Mouse (Mus musculus): Measurements from ENCODE around the gene Hnrnpl. TPM values are rescaled to one million over a fixed set of nuclear protein-coding genes. Genes with fewer than 3 reads are reported as not detected.

The Hnrnpl gene
- 100 to 1,000 TPM; 380 to 402 TPM for total RNA-seq (2021)

GRCm38 (mm10) chr7:28808221-28808941, at the start of gene Hnrnpl:
Gene Hnrnpl (plus strand): TSS chr7:28808541.
- no peak for DNase-seq (ENCODE audit: extremely low spot score in 1 of 2, low spot score in 1 of 2)

DNA sequence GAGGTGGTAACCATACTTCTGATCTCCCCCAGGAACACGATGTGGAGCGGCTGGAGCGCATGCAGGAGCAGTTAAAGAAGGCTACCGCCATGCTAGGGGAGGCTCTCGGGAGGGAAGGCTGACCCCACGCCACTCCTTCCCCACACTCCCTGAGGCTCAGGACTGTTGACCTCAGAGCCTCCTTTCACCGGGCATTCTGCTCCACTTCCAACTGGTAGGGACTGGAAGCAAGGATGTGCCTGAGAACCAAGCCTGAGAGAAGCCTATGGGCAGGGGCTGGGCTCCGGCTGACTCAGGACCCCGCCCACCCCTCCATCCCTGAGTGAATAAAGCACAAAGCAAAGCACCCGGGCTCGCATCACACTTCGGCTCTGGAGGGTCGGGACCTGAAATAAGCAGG, 49.7 kb upstream of the Hnrnpl start:
- no peak for DNase-seq (ENCODE audit: extremely low spot score in 1 of 2, low spot score in 1 of 2)

DNA sequence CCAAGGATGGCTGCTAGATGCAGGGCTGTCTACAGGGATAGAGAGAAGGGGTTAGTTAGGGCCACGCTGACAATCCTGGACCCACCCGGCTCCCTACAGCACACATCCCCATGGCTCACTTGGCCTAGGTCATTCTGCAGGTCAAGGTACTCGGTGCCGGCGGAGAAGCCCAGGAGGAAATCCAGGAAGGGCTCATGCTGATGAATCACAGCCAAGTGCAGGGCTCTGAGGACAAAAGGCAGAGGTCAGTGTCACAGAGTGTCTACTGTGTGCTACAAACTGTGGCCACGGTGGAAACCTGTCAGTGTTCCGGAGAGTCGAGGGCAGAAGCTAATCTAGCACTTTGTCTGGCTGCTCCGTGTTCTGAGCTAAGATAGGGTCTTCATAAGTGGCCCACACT, 46.4 kb upstream of the Hnrnpl start:
- no peak for DNase-seq (ENCODE audit: extremely low spot score in 1 of 2, low spot score in 1 of 2)

DNA sequence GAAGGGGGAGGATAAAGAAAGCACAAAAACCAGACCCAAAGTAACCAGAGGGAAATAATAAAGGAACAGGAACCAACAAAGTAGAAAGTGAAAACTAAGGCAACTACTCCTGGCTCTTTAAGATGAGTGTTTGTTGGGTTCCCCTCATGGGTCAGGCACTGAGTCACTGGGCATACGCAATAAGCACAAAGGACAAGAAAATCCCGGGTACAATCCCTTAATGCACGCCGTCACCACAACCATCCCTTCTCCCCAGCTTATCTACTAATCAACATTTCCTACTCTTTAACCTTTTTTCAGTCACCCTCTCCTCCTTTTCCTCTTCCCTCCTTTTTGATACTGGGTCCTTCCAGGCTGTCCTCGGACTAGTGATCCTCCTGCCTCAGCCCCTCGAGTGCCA, 43.1 kb upstream of the Hnrnpl start:
- DNase-seq (ENCODE audit: extremely low spot score in 1 of 2, low spot score in 1 of 2) = no peak

- DNase-seq (ENCODE audit: extremely low spot score in 1 of 2, low spot score in 1 of 2) = peak; percentile 85 to 87
These were observed 42.0 kb upstream of the Hnrnpl start, which contains the start of gene Sirt2 for GRCm38 (mm10) chr7:28766173-28766879. Gene Sirt2 (plus strand): TSS chr7:28766735.

DNA sequence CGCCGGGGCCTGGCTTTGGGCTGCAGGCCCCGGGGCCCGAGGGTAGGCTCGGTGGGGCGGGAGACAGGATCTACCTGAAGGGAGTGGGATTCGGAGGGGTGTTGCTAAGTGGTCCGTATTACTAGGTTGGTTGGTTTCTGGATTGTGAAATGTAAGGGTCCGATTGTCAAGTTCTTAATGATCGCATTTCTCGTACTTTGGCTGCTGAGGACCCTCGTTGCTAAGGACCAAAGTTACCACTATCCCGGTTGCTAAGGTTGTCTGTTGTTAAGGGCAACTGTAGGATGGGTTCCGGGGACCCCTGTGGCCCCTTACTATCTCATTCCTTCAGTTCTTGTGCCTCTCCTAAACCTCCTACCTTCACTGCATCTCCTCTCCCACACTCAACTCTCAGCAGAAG, 41.4 kb upstream of the Hnrnpl start:
- DNase-seq (ENCODE audit: extremely low spot score in 1 of 2, low spot score in 1 of 2) = no peak

- no peak for DNase-seq (ENCODE audit: extremely low spot score in 1 of 2, low spot score in 1 of 2)
These were observed 40.8 kb upstream of the Hnrnpl start, which contains the start of gene Nfkbib for GRCm38 (mm10) chr7:28767462-28767965. Gene Nfkbib (minus strand): TSS chr7:28767512.

GRCm38 (mm10) chr7:28769414-28769958, 38.9 kb upstream of the Hnrnpl start:
- no peak for DNase-seq (ENCODE audit: extremely low spot score in 1 of 2, low spot score in 1 of 2)

GRCm38 (mm10) chr7:28770309-28770708, 38.0 kb upstream of the Hnrnpl start:
- DNase-seq (ENCODE audit: extremely low spot score in 1 of 2, low spot score in 1 of 2) = no peak

GRCm38 (mm10) chr7:28771867-28772266, 36.5 kb upstream of the Hnrnpl start:
- DNase-seq (ENCODE audit: extremely low spot score in 1 of 2, low spot score in 1 of 2) = no peak

- DNase-seq (ENCODE audit: extremely low spot score in 1 of 2, low spot score in 1 of 2) = no peak
These were observed 35.2 kb upstream of the Hnrnpl start for GRCm38 (mm10) chr7:28773163-28773562.

DNA sequence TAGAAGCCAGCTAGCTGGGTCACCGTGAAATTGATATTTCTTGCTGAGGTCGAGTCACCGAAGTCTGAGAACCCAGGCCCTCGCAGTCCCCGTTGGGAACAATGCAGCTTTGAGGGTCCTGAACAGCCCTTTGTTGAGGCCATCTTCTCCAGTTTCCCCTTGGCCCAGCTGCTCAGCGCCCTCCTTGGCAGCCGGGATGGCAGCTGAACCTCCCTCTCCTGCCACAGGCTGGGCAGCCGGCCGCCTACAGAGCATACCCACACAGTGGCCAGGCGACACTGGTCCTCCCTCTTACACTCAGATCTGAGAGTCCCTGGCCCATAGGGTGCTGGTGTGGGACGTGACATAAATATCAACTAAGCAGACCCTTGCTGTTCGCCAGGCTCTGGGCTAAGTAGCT, 34.2 kb upstream of the Hnrnpl start:
- no peak for DNase-seq (ENCODE audit: extremely low spot score in 1 of 2, low spot score in 1 of 2)

DNA sequence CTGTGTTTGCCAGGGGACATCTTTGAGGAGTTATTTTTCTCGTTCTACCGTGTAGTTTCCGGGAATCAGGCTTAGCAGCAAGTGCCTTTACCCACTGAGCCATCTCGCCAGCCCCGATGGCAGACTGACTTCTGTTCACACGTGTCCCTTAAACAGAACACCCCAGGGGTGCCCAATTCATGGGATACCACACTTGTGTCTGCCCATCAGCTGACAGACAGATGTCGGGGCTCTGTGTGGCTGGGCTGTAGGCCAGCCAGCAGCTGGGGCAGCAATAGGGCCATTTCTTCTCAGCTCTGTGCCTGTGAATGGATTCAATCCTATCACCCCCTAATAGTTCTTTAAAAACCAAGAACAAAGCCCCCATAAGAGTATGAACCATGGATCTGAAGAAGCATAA, 33.2 kb upstream of the Hnrnpl start:
- DNase-seq (ENCODE audit: extremely low spot score in 1 of 2, low spot score in 1 of 2) = no peak

- no peak for DNase-seq (ENCODE audit: extremely low spot score in 1 of 2, low spot score in 1 of 2)
These were observed 29.5 kb upstream of the Hnrnpl start for GRCm38 (mm10) chr7:28778825-28779224.

GRCm38 (mm10) chr7:28780067-28780658, 28.2 kb upstream of the Hnrnpl start:
- peak; percentile 90 to 99 for DNase-seq (ENCODE audit: extremely low spot score in 1 of 2, low spot score in 1 of 2)

DNA sequence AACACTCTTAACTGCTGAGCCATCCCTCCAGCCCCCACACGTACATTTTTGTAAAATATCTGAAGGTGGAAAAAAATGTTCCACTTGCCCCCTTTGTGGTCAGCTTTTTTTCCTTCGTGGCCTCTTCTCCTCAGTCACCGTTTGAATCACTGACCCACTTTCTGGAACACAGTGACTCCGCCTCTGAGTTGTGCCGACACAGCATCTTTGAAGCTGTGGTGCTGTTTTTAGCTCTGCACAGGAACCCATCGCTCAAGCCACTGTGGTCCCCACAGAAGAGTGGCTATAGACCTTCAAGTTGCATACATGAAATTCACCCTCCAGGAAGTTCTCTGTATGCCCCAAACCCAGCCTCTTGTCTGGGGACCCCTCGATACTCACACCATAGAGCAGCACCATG, 27.5 kb upstream of the Hnrnpl start:
- DNase-seq (ENCODE audit: extremely low spot score in 1 of 2, low spot score in 1 of 2) = no peak

- DNase-seq (ENCODE audit: extremely low spot score in 1 of 2, low spot score in 1 of 2) = no peak
These were observed 27.1 kb upstream of the Hnrnpl start for GRCm38 (mm10) chr7:28781261-28781663.

GRCm38 (mm10) chr7:28785161-28785560, 23.2 kb upstream of the Hnrnpl start:
- no peak for DNase-seq (ENCODE audit: extremely low spot score in 1 of 2, low spot score in 1 of 2)

DNA sequence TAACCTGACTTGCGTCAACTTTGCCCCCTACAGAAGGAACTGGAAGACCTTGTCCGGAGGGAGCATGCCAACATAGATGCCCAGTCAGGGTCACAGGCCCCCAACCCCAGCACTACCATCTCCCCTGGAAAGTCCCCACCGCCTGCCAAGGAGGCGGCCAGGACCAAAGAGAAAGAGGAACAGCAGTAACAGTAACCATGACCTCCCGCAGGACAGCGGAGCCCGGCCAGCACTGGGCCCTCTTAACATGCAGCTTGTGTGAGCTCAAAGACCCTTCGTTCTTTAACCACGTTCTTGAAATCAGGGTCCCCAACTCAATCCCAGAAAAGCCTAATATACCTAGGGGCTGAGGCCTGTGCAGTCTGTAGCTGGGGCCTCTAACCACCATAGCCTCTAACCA, 20.5 kb upstream of the Hnrnpl start:
- no peak for DNase-seq (ENCODE audit: extremely low spot score in 1 of 2, low spot score in 1 of 2)

- DNase-seq (ENCODE audit: extremely low spot score in 1 of 2, low spot score in 1 of 2) = no peak
These were observed 19.8 kb upstream of the Hnrnpl start, which contains the start of gene Rinl for GRCm38 (mm10) chr7:28788307-28789195. Gene Rinl (plus strand): TSS chr7:28788969.
